Mouse (Mus musculus): ENCODE measurements at regions not wholly inside any gene's neighbourhood (a gene's known extent, or its start where the extent isn't known, plus 50 kb on each side); places are given as distances from the start of the nearest gene placed in this dataset.
"Not testable (repeated sequence)": the region's sequence is repeated elsewhere in the genome, so short reads cannot be mapped to it uniquely, and the experiment has no call there.

GRCm38 (mm10) chr11:71285193-71285592, 54.7 kb upstream of the Nlrp1b start:
- H3K9ac ChIP-seq, result no peak overlapping the region
- H3K4me1 ChIP-seq, result no peaks in the 10 kb centered on the region
- H3K36me3 ChIP-seq, result no peaks in the 10 kb centered on the region
- no peaks in the 10 kb centered on the region for H3K27me3 ChIP-seq
- no peak overlapping the region for H3K4me2 ChIP-seq (replicated peaks)
- H3K9me3 ChIP-seq, result no peaks in the 10 kb centered on the region
- WGBS, result 79% methylated on average over 2 of the region's 2 CpGs
- no peak for ATAC-seq (ENCODE audit: insufficient number of reproducible peaks, insufficient read depth, low FRiP score, low TSS enrichment)
- H3K27ac ChIP-seq, result no peak overlapping the region
- no peak overlapping the region for H3K4me3 ChIP-seq

DNA sequence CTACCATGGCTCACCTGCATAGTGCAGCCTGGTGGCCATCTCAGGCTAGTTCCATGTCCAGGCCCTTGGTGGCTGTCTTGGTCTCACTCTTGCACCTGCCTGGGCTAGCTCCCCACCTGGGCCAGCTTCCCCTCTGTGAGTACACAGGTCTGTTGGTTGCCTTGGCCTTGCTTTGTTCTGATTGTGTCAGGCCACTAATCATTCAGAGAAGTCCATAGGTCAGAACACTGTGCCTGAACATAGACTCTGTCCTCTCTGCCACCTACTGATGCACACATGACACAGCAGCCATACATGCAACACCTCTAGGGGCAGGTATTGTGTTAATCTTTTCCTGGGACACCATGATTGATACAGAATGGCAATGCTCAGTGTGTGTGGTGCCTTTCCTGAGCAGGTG, 57.7 kb upstream of the Nlrp1b start:
- H3K27ac ChIP-seq; ATAC-seq (ENCODE audit: insufficient number of reproducible peaks, insufficient read depth, low FRiP score, low TSS enrichment); H3K4me1 ChIP-seq; H3K9me3 ChIP-seq; H3K4me2 ChIP-seq (replicated peaks); H3K4me3 ChIP-seq; H3K36me3 ChIP-seq; H3K9ac ChIP-seq; H3K27me3 ChIP-seq: not testable (repeated sequence)

DNA sequence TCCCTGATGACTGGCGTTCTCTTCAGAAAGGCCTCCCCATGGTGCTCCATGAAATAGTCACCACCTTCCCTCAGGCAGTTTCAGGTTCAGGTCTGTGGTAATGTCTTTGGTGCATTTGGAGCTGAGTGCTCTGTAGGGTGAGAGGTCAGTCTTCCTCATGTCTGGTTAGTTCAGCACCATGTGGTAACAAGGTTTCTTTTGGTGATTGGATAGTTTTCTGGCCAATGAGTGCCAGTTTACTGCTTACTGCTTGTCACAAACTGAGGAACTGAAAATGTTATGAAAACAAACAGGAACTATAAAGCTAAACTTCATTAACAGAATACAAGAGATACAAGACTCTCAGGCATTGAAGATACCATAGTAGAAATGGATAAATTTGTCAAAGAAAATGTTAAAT, 59.0 kb upstream of the Nlrp1b start:
- no peak for ATAC-seq (ENCODE audit: insufficient number of reproducible peaks, insufficient read depth, low FRiP score, low TSS enrichment)
- WGBS, result 80% methylated on average over 1 of the region's 1 CpGs

DNA sequence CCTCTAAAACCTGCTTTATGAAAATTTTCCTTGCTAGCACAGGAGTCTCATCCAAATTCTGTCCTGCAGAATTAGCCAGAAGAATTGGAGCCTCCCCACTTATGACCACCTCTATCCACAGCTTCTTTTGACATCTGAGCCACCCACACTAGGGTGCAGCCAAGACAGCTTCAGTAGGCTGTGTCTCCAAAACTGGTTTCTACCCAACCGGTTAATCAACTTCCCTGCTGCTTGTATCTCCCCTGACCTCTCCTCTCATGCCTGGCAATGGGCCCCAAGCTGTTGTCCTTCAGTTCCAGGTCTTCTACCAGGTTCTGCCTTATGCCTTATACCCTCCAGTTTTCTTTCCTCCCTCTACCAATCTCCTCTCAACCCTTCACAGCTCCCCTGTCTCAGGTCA, 68.9 kb upstream of the Nlrp1b start:
- no peak overlapping the region for H3K9ac ChIP-seq
- H3K4me3 ChIP-seq, result no peak overlapping the region
- ATAC-seq (ENCODE audit: insufficient number of reproducible peaks, insufficient read depth, low FRiP score, low TSS enrichment), result no peak
- H3K27ac ChIP-seq, result no peak overlapping the region
- no peaks in the 10 kb centered on the region for H3K27me3 ChIP-seq
- H3K9me3 ChIP-seq, result no peaks in the 10 kb centered on the region
- H3K4me1 ChIP-seq, result no peaks in the 10 kb centered on the region
- H3K36me3 ChIP-seq, result no peaks in the 10 kb centered on the region
- WGBS, result 74% methylated on average over 1 of the region's 1 CpGs
- no peak overlapping the region for H3K4me2 ChIP-seq (replicated peaks)

More for the DNA sequence above, 59.0 kb upstream of the Nlrp1b start:
- Histone ChIP-seq H3K27ac (no peak overlapping the region), H3K4me1 (no peaks in the 10 kb centered on the region), H3K36me3 (no peaks in the 10 kb centered on the region), H3K4me3 (no peak overlapping the region), H3K9me3 (no peaks in the 10 kb centered on the region), H3K27me3 (no peaks in the 10 kb centered on the region), H3K9ac (no peak overlapping the region), H3K4me2 (replicated peaks) (no peak overlapping the region)

- no peak for ATAC-seq (ENCODE audit: insufficient number of reproducible peaks, insufficient read depth, low FRiP score, low TSS enrichment)
- Histone ChIP-seq H3K4me1 (no peaks in the 10 kb centered on the region), H3K4me2 (replicated peaks) (no peak overlapping the region), H3K27me3 (no peaks in the 10 kb centered on the region), H3K9me3 (no peaks in the 10 kb centered on the region), H3K27ac (no peak overlapping the region), H3K36me3 (no peaks in the 10 kb centered on the region), H3K4me3 (no peak overlapping the region), H3K9ac (no peak overlapping the region)
- WGBS, result 25% methylated on average over 1 of the region's 1 CpGs
Observed at GRCm38 (mm10) chr11:71323439-71323838, 92.9 kb upstream of the Nlrp1b start.

DNA sequence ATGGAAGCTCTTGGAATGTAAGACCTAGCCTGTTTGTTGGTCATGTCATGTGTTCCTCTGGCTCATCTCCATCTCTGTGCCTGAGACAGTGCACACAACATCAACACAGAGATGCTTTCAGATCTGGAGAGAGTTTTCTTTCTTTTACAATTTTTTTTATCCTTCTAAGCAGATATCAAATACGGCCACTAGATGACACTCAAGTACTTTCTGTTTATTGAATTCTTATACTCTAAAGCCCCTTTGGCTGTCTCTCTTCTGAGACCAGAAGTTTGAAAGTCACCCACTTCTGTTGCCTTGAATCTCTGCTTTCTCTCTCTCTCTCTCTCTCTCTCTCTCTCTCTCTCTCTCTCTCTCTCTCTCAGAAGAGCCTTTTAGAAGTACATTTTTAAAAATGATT, 106.9 kb upstream of the Nlrp1b start:
- no peak overlapping the region for H3K4me3 ChIP-seq
- no peaks in the 10 kb centered on the region for H3K9me3 ChIP-seq
- H3K27ac ChIP-seq, result no peak overlapping the region
- no peak overlapping the region for H3K9ac ChIP-seq
- H3K36me3 ChIP-seq, result no peaks in the 10 kb centered on the region
- no peak overlapping the region for H3K4me2 ChIP-seq (replicated peaks)
- no peaks in the 10 kb centered on the region for H3K27me3 ChIP-seq
- no peak for ATAC-seq (ENCODE audit: insufficient number of reproducible peaks, insufficient read depth, low FRiP score, low TSS enrichment)
- no peaks in the 10 kb centered on the region for H3K4me1 ChIP-seq
- WGBS, result 13% methylated on average over 1 of the region's 1 CpGs

- no peak for ATAC-seq (ENCODE audit: insufficient number of reproducible peaks, insufficient read depth, low FRiP score, low TSS enrichment)
- Histone ChIP-seq H3K4me1 (no peaks in the 10 kb centered on the region), H3K27ac (no peak overlapping the region), H3K9ac (no peak overlapping the region), H3K4me2 (replicated peaks) (no peak overlapping the region), H3K36me3 (no peaks in the 10 kb centered on the region), H3K27me3 (no peaks in the 10 kb centered on the region), H3K4me3 (no peak overlapping the region), H3K9me3 (no peaks in the 10 kb centered on the region)
- WGBS, result 60% methylated on average over 3 of the region's 3 CpGs
Observed at GRCm38 (mm10) chr11:71346024-71346423, 115.5 kb upstream of the Nlrp1b start.

GRCm38 (mm10) chr11:71357089-71357488, 126.6 kb upstream of the Nlrp1b start:
- Histone ChIP-seq H3K36me3 (no peaks in the 10 kb centered on the region), H3K27me3 (no peaks in the 10 kb centered on the region), H3K4me1 (no peaks in the 10 kb centered on the region), H3K27ac (no peak overlapping the region), H3K4me3 (no peak overlapping the region), H3K9ac (no peak overlapping the region), H3K9me3 (no peaks in the 10 kb centered on the region), H3K4me2 (replicated peaks) (no peak overlapping the region)
- WGBS, result 60% methylated on average over 3 of the region's 3 CpGs
- ATAC-seq (ENCODE audit: insufficient number of reproducible peaks, insufficient read depth, low FRiP score, low TSS enrichment), result no peak

DNA sequence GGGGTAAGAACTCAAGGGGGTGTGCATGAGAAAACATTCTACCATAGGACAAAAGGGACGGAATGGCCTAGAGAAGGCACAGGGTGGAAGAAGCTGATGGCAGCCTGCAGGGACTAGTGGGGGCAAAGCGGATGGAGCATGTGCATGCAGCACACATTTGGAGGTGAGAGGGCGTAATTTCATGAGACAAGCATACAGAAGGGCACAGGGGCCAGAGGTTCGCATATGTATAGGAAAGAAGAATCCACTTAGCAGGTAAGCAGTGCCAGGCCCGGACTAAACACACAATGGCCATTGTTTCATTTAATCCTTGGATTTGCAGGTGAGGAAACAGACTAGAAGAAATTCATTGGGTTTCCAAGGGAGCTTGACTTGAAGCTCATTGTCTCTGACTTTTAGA, 130.3 kb upstream of the Nlrp1b start:
- Histone ChIP-seq H3K9me3 (no peaks in the 10 kb centered on the region), H3K4me3 (no peak overlapping the region), H3K4me2 (replicated peaks) (no peak overlapping the region), H3K9ac (no peak overlapping the region), H3K27ac (no peak overlapping the region), H3K27me3 (no peaks in the 10 kb centered on the region), H3K4me1 (no peaks in the 10 kb centered on the region), H3K36me3 (no peaks in the 10 kb centered on the region)
- WGBS, result 78% methylated on average over 5 of the region's 5 CpGs
- no peak for ATAC-seq (ENCODE audit: insufficient number of reproducible peaks, insufficient read depth, low FRiP score, low TSS enrichment)

GRCm38 (mm10) chr11:71371871-71372270, 141.3 kb upstream of the Nlrp1b start:
- Histone ChIP-seq H3K9me3 (no peaks in the 10 kb centered on the region), H3K27me3 (no peaks in the 10 kb centered on the region), H3K4me1 (no peaks in the 10 kb centered on the region), H3K4me2 (replicated peaks) (no peak overlapping the region), H3K4me3 (no peak overlapping the region), H3K36me3 (no peaks in the 10 kb centered on the region), H3K27ac (no peak overlapping the region), H3K9ac (no peak overlapping the region)
- WGBS, result 64% methylated on average over 5 of the region's 5 CpGs
- ATAC-seq (ENCODE audit: insufficient number of reproducible peaks, insufficient read depth, low FRiP score, low TSS enrichment), result no peak

- no peaks in the 10 kb centered on the region for H3K9me3 ChIP-seq
- ATAC-seq (ENCODE audit: insufficient number of reproducible peaks, insufficient read depth, low FRiP score, low TSS enrichment), result no peak
- WGBS, result 75% methylated on average over 5 of the region's 5 CpGs
Observed at GRCm38 (mm10) chr11:71375132-71375531, 144.6 kb upstream of the Nlrp1b start.

GRCm38 (mm10) chr11:71388411-71388810, 157.9 kb upstream of the Nlrp1b start:
- H3K36me3 ChIP-seq, result no peaks in the 10 kb centered on the region
- no peaks in the 10 kb centered on the region for H3K9me3 ChIP-seq
- H3K9ac ChIP-seq, result no peak overlapping the region
- ATAC-seq (ENCODE audit: insufficient number of reproducible peaks, insufficient read depth, low FRiP score, low TSS enrichment), result no peak
- no peaks in the 10 kb centered on the region for H3K27me3 ChIP-seq
- H3K4me2 ChIP-seq (replicated peaks), result no peak overlapping the region
- WGBS, result 70% methylated on average over 4 of the region's 4 CpGs
- no peaks in the 10 kb centered on the region for H3K4me1 ChIP-seq
- no peak overlapping the region for H3K4me3 ChIP-seq
- H3K27ac ChIP-seq, result no peak overlapping the region

More at GRCm38 (mm10) chr11:71375132-71375531, 144.6 kb upstream of the Nlrp1b start:
- H3K27me3 ChIP-seq, result no peaks in the 10 kb centered on the region
- H3K36me3 ChIP-seq, result no peaks in the 10 kb centered on the region
- H3K4me3 ChIP-seq, result no peak overlapping the region
- H3K4me2 ChIP-seq (replicated peaks), result no peak overlapping the region
- H3K4me1 ChIP-seq, result no peaks in the 10 kb centered on the region
- H3K27ac ChIP-seq, result no peak overlapping the region
- H3K9ac ChIP-seq, result no peak overlapping the region

DNA sequence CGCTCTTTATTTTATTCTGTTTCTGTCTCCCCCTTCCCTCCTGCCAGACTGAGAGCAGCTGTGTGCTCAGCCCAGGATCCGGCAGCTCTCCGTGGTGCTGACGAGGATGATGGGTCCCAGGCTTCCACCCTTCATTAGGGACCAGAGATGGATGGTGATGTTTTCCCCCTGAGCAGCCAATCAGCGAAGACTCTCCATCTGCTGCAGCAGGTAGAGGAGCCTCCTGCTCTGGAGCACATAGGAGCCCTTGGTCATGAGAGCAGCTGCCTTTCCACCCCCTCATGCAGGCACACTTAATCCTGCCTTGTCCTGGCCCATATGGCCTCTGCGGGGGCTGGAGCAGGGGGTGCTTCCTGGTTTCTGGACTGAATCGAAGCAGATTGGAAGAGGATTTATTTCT, 159.1 kb upstream of the Nlrp1b start:
- 21% methylated on average over 7 of the region's 7 CpGs for WGBS
- Histone ChIP-seq H3K27ac (no peak overlapping the region), H3K4me3 (no peak overlapping the region), H3K9me3 (no peaks in the 10 kb centered on the region), H3K4me2 (replicated peaks) (no peak overlapping the region), H3K4me1 (no peaks in the 10 kb centered on the region), H3K27me3 (no peaks in the 10 kb centered on the region), H3K9ac (no peak overlapping the region), H3K36me3 (no peaks in the 10 kb centered on the region)
- no peak for ATAC-seq (ENCODE audit: insufficient number of reproducible peaks, insufficient read depth, low FRiP score, low TSS enrichment)

Data from embryonic facial prominence, embryonic 12.5 days (tissue).